Mouse (Mus musculus) lung, postnatal 10 days (tissue): Measurements from ENCODE around the gene Gm11569.
"Not testable (repeated sequence)": the region's sequence is repeated elsewhere in the genome, so short reads cannot be mapped to it uniquely, and the experiment has no call there.

Source experiments
- DNase-seq: peaks from one replicate; pipeline ENCODE4 v3.0.0; 2021

Gm11569 gene

GRCm38 (mm10) chr11:99798832-99799231 is at the start of gene Gm11569:
Gene Gm11569, minus strand, starts transcription at chr11:99798932.
- DNase-seq: not testable (repeated sequence)

- no peak for DNase-seq
Observed at GRCm38 (mm10) chr11:99846746-99847145, 48.0 kb upstream of the Gm11569 start.

GRCm38 (mm10) chr11:99842185-99842584 is 43.5 kb upstream of the Gm11569 start:
- DNase-seq: no peak

- no peak for DNase-seq
Observed at GRCm38 (mm10) chr11:99837966-99838365, 39.2 kb upstream of the Gm11569 start, which contains the start of gene 2300003K06Rik. Gene 2300003K06Rik, minus strand, starts transcription at chr11:99838066.

- DNase-seq: not testable (repeated sequence)
Observed at GRCm38 (mm10) chr11:99815566-99815965, 16.8 kb upstream of the Gm11569 start, which contains the start of gene Gm11564. Gene Gm11564, minus strand, starts transcription at chr11:99815666.

- DNase-seq: not testable (repeated sequence)
Observed at GRCm38 (mm10) chr11:99809792-99810191, 11.1 kb upstream of the Gm11569 start, which contains the start of gene Krtap4-13. Gene Krtap4-13, minus strand, starts transcription at chr11:99809892.

- not testable (repeated sequence) for DNase-seq
Observed at GRCm38 (mm10) chr11:99804346-99804745, 5.6 kb upstream of the Gm11569 start, which contains the start of gene Gm11554. Gene Gm11554, minus strand, starts transcription at chr11:99804446.

GRCm38 (mm10) chr11:99793367-99793766 is 5.4 kb downstream of the Gm11569 start, which contains the start of gene Gm11596:
Gene Gm11596, minus strand, starts transcription at chr11:99793467.
- DNase-seq: no peak

- DNase-seq: not testable (repeated sequence)
Observed at GRCm38 (mm10) chr11:99784900-99785299, 13.8 kb downstream of the Gm11569 start, which contains the start of gene Krtap4-9. Gene Krtap4-9, plus strand, starts transcription at chr11:99785200.

- no peak for DNase-seq
Observed at GRCm38 (mm10) chr11:99780604-99781003, 18.1 kb downstream of the Gm11569 start, which contains the start of gene Krtap4-8. Gene Krtap4-8, minus strand, starts transcription at chr11:99780704.

GRCm38 (mm10) chr11:99778401-99778800 is 20.3 kb downstream of the Gm11569 start:
- DNase-seq: no peak

GRCm38 (mm10) chr11:99772813-99773212 is 25.9 kb downstream of the Gm11569 start, which contains the start of gene Gm11595:
Gene Gm11595, minus strand, starts transcription at chr11:99772913.
- DNase-seq: not testable (repeated sequence)

- DNase-seq: no peak
Observed at GRCm38 (mm10) chr11:99768410-99768809, 30.3 kb downstream of the Gm11569 start.

GRCm38 (mm10) chr11:99758877-99759276 is 39.9 kb downstream of the Gm11569 start:
- DNase-seq: no peak
